Mouse (Mus musculus) skeletal muscle tissue, adult 2 months (tissue): ENCODE results near the gene Hps3.
"Not testable (repeated sequence)": the region's sequence is repeated elsewhere in the genome, so short reads cannot be mapped to it uniquely, and the experiment has no call there.

Experiments used
- DNase-seq: peaks from one replicate; pipeline ENCODE4 v3.0.0-alpha.2; 2012; ENCODE audit warnings: low read depth, low spot score

Hps3 gene

GRCm38 (mm10) chr3:20034719-20035404 lies at the start of gene Hps3:
Hps3 (minus strand) TSS chr3:20035315.
- peak; percentile 76 for DNase-seq

DNA sequence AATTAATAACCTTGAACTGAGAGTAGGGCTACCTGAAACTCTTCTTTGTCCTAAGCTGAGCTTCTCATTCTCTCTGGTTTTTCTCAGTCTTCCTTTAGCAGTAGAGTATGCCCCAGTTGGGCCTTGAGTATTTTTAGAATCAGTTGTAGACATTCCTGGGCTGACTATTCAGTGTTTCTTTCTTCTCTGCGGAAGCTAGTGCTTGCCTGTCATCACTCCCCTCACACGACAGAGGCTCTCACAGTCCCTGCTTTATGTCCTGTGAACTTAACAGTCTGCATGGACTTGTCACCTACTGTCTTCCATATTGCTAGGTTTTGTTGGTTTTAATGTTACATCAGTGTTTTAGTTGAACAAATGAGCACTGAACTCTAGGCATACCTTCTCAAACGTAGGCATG lies 47.0 kb upstream of the Hps3 start:
- no peak for DNase-seq

- DNase-seq = peak; percentile 13
These were observed 41.3 kb upstream of the Hps3 start for GRCm38 (mm10) chr3:20076145-20077053.

DNA sequence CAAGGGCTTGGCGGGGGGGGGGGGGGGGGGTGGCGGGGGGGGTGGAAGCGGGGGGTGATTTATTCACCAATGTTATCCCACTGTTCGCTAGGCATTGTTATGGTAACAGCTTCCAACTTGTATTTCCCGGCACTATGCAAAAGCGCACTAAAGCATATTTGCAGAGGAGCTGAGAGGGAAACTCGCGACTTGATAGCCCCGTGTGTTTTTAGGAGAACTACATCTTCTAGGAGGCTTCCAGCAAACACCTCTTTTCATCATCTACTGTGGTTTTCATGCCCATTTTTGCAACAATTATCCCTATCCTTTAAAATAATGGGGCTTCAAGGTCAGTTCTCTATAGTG lies 23.1 kb upstream of the Hps3 start:
- DNase-seq = no peak

DNA sequence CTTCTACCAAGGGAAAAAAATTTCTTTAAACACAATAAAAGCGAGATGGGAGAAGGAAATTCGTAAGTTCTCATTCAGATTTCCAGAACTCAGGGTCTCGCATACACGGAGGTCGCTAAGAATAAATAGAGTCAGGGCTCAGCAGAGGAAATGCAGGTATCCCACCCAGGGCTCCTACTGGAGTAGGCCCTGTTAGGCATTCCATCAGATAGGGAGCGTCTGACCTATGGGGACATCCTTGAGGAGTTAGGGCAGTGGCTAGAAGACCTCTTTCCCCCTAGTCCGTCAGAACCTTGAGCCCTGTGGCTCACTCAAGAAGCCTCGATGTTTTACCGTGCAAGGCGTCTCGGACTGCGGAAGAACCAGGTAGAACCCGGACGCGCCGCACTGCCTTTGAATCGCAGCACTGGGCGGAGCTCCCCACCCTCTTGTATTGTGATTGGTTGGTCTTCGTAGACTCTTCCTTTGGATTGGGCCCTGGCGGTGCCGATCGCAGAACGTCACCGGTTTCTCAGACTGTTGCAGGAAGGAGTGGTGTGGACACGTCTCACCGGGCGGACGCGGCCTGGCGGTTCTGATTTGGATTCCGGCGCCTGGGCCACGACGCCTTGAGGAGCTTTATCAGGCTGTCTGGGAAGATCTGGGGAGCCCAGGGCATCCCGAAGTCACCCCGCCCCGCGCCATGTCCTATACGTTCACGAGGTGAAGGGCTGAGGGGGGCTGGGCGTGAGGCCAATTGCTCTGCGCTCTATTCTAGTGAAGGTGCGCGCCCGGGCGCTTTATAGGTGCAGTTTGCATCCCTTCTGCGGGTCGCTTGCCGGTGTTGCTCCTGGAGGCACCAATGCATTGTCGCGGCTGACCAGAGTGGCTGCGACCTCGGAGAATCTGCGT lies 22.4 kb upstream of the Hps3 start, which contains the start of gene Hltf:
Hltf (plus strand) TSS at position 506 of the 891 bp plus-strand sequence.
- DNase-seq = peak; percentile 90

DNA sequence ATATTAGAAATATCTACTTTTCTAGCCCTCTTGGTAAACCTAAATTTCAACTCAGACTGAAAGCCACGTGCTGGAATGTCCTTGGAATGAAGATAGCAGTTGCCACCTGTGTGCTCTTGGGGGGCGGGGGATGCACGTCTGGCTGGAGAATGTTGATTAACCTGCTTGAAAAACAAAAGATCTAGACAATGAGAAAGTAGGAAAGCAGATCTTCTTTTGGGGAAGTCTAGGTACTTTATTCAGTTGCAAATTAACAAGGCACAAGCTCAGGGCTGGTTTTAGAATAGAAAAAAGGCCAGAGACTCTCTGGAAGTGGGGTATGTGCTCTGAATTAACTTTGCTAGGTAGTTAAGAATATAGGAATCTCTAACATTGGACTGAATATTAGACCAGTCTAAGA lies 9.6 kb upstream of the Hps3 start:
- not testable (repeated sequence) for DNase-seq

DNA sequence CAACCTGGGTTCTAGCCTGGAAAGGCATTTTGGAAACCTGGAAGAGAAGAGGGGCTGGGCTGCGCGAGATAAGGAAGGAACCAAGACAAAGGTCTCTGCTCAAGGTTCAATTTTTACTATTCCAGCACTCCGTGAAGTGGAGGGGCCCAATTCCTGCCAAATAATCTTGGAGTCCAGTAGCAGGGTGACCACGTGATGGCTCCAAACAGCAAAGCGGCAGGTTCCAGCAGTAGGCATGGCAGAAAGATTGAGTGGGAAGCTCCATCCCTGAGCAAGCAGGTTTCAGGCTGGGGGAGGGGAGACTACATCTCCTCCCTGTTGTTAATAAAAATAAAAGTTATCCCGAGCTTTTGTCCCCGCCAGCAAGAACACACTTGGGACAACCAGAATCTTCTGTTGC lies 6.3 kb upstream of the Hps3 start:
- DNase-seq = not testable (repeated sequence)

GRCm38 (mm10) chr3:20036069-20036468 lies 954 bp upstream of the Hps3 start:
- DNase-seq = no peak

- DNase-seq = no peak
These were observed 1.1 kb downstream of the Hps3 start for GRCm38 (mm10) chr3:20033761-20034718.

DNA sequence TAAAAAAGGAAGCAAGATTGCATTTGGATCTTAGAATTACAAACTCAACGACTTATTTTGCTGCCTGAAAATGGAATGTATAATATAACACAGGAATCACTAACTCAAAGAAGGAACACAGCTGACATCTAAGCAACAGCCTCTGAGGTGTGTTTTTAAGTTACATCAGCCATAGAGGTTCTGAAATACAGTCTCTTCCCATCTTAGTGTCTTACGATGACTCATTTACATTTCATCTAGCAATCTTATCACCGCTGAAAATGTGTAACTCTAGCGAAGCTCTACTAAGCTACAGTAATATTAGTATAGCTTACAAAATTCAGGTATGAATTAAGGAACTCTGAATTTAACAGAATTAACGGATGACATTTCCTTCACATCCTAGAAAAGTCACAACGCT lies 4.3 kb downstream of the Hps3 start:
- DNase-seq = no peak

DNA sequence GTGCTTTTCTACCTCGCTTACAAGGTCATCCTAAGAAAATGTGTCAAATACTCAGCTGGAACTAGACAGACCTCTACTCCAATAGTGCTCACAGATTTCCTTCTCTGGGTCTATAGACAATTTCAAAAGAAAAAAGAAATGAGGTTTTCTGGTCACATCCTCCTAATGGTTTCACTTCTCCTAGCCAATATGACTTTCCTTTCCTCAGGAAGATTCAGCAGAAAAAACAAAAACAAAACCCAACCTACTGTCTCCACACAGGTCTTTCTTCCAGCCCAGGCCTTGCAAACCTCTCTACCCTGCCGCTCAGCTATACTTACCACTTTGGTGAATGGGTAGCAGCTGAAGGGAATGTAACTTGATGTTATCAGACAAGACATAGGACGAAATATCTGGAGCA lies 6.5 kb downstream of the Hps3 start:
- no peak for DNase-seq

DNA sequence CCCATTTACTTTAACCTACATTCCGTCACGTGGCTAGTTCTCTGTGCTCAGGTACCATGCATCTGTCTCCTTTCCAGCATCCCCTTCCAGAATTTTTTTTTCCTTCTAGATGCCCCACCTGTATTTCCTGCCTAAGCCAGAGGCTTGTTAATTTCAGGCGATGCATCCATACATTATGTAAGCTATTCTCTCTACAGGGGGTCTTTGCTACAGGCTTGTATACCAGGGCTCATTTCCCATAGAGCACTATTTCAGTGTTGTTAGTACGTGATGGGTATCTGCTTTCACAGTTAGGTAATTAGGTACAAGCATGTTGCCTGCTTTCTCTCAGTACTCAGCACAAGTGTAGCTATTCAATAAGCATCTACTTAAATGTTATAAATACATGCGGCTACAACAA lies 7.3 kb downstream of the Hps3 start:
- DNase-seq = no peak

- DNase-seq = peak; percentile 44
These were observed 8.0 kb downstream of the Hps3 start for GRCm38 (mm10) chr3:20026996-20027689.

DNA sequence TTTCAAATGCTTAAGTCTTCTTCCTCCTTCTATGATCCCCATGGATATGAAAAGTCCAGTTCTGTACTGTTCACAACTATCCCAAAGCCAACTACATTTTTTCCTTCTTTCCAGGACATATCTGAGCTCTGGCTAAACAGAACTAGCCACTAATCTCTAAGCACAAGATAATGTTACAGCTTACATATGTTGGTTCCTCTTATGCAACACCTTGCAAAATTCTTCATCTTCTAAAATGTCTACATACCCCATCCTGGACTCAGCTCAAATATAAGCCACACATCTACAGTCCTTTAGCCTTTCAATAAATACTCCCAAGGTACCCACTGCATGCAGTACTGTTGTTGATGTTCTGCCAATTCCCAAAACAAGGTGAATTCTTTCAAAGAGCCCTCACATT lies 8.6 kb downstream of the Hps3 start:
- no peak for DNase-seq

DNA sequence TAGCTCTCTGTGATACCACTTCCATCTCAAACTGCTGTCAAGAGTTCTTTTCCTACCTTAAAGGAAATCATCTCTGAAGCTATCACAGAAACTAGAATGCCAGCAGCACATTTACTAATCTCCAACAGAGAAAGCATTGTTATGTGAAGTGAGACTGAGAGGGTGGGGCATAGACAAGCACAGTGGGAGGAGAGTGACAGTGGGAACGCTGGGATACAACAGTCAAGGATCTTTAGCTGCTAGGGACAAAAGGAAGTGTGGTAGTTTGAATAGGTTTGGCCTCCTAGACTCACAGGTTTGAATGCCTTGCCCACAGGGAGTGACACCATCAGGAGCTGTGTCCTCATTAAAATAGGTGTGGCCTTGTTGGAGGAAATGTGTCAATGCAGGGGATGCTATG lies 11.3 kb downstream of the Hps3 start:
- DNase-seq = no peak

DNA sequence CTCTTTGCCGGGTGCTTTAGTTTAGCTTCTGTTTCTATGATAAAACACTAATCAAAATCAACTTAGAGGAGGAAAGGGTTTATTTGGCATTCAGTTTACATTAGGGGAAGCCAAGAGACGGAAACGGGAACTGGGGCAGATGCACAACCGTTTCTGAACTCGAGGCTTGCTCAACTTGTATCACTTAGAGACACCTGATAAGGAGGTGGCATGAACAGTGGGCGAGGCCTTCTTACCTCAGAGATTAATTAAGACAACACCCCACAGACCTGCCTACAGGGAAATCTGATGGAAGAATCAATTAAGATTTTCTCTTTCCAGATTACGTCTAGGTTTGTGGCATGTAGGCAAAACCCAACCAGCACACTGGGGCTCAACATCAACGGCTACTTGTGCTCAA lies 17.0 kb downstream of the Hps3 start:
- no peak for DNase-seq

DNA sequence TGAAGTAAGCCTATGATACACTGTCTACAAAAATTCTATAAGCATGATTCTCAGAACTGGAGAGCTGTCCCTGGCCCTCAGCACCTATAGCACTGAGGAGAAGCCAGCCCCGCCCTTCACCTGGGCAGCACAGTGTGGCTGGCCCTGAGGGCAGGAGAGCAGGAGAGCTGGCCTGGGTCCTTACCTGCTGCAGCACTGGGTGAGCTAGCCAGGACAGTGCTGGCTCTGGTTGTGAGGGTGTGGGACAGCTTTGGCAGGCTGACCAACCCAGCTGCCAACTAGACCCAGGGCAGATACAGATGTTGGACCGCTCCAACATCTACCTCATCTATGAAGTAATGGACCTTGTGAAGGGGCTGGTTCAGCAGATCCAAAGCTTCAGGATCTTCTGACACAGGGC lies 20.7 kb downstream of the Hps3 start:
- no peak for DNase-seq

- not testable (repeated sequence) for DNase-seq
These were observed 24.2 kb downstream of the Hps3 start for GRCm38 (mm10) chr3:20010905-20011304.

GRCm38 (mm10) chr3:20010464-20010863 lies 24.7 kb downstream of the Hps3 start:
- no peak for DNase-seq

- no peak for DNase-seq
These were observed 27.4 kb downstream of the Hps3 start for GRCm38 (mm10) chr3:20007759-20008158.
